Mouse (Mus musculus) midbrain, embryonic 14.5 days (tissue): Measurements from ENCODE around the gene Zfp831. TPM values are rescaled to one million over a fixed set of nuclear protein-coding genes. Genes with fewer than 3 reads are reported as not detected.

ENCODE experiments used
- ATAC-seq: fragments of 200-750 bp; cut with Nextera tagmentation; 2 replicates; pipeline ENCODE4 v1.8.0; 2017; ENCODE audit warnings: moderate number of reproducible peaks, moderate library complexity; ENCODE audit not compliant: low FRiP score, low TSS enrichment
- DNase-seq: peaks from one replicate; pipeline ENCODE4 v3.0.0-alpha.2; 2015
- H3K27ac ChIP-seq: fragments of 300-500 bp; sonication (generic); replicated peaks from 2 replicates; pipeline ENCODE4 v1.5.1; 2014; ENCODE audit warnings: mild to moderate bottlenecking, low read depth, low read length, moderate library complexity
- H3K27me3 ChIP-seq: fragments of 300-500 bp; sonication (generic); 2 replicates; pipeline ENCODE4 v1.6.1; 2014; ENCODE audit warnings: low read length, control low read depth, mixed read lengths; ENCODE audit not compliant: control insufficient read depth, insufficient read depth
- H3K36me3 ChIP-seq: fragments of 300-500 bp; sonication (generic); 2 replicates; pipeline ENCODE4 v1.6.1; 2014; ENCODE audit warnings: low read length, control low read depth; ENCODE audit not compliant: control insufficient read depth, insufficient read depth
- H3K4me1 ChIP-seq: fragments of 300-500 bp; sonication (generic); 2 replicates; pipeline ENCODE4 v1.6.1; 2014; ENCODE audit warnings: mild to moderate bottlenecking, antibody characterized with exemption, low read length, control low read depth; ENCODE audit not compliant: control insufficient read depth, insufficient read depth
- H3K4me2 ChIP-seq: fragments of 300-500 bp; sonication (generic); 2 replicates; pipeline ENCODE4 v1.6.1; 2014; ENCODE audit warnings: mild to moderate bottlenecking, low read length, moderate library complexity
- H3K4me3 ChIP-seq: fragments of 300-500 bp; sonication (generic); replicated peaks from 2 replicates; pipeline ENCODE4 v1.5.1; 2014; ENCODE audit warnings: low read depth, low read length
- H3K9ac ChIP-seq: fragments of 300-500 bp; sonication (generic); replicated peaks from 2 replicates; pipeline ENCODE4 v1.6.1; 2014; ENCODE audit warnings: mild to moderate bottlenecking, low read length, moderate library complexity
- H3K9me3 ChIP-seq: fragments of 300-500 bp; sonication (generic); 2 replicates; pipeline ENCODE4 v1.6.1; 2016; ENCODE audit warnings: low read length, control low read depth, mixed read lengths; ENCODE audit not compliant: control insufficient read depth
- WGBS: fragments of 180-500 bp; shearing (Covaris S2); extraction: QIAGEN DNeasy Blood & Tissue Kit; methylation state at CpG from one replicate; pipeline ENCODE4 v1.1.7; 2014; 5-methylcytosine and 5-hydroxymethylcytosine counted together
- polyA plus RNA-seq: library from polyadenylated mRNA; unstranded; fragments of >200 nt; fragmentation: Nextera tagmentation; extraction: Ambion mirVana; gene quantifications from 2 replicates; pipeline ENCODE4 v1.2.1, GENCODE M21; 2014

The Zfp831 gene
- polyA plus RNA-seq, 1 experiment from 2014 or later = not detected

DNA sequence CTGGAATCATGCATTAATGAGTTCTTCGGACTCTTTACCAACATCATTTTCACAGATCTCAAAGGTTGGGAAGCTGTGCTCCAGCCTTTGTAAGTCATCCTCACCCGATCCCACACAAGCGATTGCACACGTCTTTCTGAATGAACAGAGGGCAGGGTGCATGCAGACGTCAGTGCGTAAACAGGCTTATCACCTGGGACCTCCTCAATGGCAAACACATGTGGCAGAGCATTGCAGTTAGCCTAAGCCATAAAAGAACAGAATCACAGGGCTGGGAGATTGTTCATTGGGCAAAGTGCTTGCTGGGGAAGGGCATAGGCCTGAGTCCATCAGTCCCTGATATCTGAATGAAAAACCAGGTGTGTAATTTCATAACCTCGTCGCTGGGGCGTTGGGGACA is 17.0 kb downstream of the Zfp831 start:
- ATAC-seq (no peak), DNase-seq (no peak)
- Histone ChIP-seq H3K27me3 (no peaks in the 10 kb centered on the region), H3K4me1 (no peaks in the 10 kb centered on the region), H3K9ac (no peak overlapping the region), H3K9me3 (no peaks in the 10 kb centered on the region), H3K4me2 (no peak overlapping the region), H3K4me3 (no peak overlapping the region), H3K27ac (no peak overlapping the region), H3K36me3 (no peaks in the 10 kb centered on the region)
- WGBS = 91% methylated on average over 9 of the region's 9 CpGs

DNA sequence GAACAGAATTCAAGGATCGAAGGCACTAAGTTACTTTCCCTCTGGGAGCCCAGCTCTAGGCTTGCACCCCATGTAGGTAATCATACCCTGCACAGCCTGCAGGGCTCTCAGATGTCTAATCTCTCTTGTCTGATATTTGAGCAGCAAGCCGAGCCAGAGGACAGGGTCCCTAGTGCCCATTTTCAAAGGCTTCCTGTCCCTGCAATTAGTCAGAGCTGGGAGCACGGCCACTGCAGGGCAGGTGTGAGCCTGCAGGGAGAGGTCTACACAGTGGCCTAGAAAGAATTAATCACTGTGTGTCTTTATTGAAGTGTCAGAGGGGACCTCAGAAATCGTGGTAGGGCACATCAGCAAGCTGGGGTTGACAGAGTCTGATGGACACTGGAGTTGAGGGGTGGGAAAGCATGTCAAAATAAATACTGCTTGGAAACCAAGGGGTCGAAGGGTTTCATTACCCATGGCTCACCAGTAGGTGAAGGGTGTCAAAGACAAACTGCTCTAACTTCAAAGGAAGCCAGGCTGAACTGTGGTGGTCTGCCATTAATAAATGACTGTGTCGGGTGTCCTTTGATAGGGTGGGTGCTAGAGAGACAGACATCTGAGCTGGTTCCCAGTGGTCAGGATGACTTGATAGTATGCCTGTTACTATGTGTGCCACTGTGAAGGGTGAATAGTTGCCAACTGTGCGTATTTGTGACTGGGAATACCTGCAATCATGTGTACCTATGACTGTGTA is 18.3 kb downstream of the Zfp831 start:
- no peak for ATAC-seq

DNA sequence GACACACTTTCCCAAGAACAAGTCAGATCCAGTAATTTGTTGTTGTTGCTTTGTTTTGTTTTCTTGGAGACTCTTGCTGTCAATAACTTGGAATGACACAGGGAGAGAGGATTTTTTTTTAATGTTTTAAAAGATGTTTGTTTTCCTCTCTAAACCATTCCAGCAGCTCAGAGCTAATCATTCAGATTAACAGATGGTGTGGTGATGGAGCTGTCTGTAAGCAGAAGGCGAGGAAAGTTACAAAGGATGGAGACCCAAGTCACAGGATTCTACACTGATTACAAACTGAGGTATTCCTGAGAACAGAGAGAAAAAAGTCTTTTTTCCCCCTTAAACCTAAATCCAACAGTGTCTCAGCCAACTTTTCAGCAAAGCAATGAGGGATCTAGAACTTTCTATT is 19.3 kb downstream of the Zfp831 start:
- Histone ChIP-seq H3K4me2 (no peak overlapping the region), H3K9ac (no peak overlapping the region), H3K36me3 (no peaks in the 10 kb centered on the region), H3K27ac (no peak overlapping the region), H3K27me3 (no peaks in the 10 kb centered on the region), H3K9me3 (no peaks in the 10 kb centered on the region), H3K4me1 (no peaks in the 10 kb centered on the region), H3K4me3 (no peak overlapping the region)
- no peak for ATAC-seq
- 75% methylated on average over 1 of the region's 1 CpGs for WGBS
- no peak for DNase-seq

More for the DNA sequence above, 18.3 kb downstream of the Zfp831 start:
- H3K27me3 ChIP-seq = no peaks in the 10 kb centered on the region
- H3K9ac ChIP-seq = no peak overlapping the region
- no peak overlapping the region for H3K4me3 ChIP-seq
- H3K27ac ChIP-seq = no peak overlapping the region
- no peaks in the 10 kb centered on the region for H3K9me3 ChIP-seq
- WGBS = 60% methylated on average over 7 of the region's 7 CpGs
- DNase-seq = no peak
- no peaks in the 10 kb centered on the region for H3K4me1 ChIP-seq
- no peak overlapping the region for H3K4me2 ChIP-seq
- no peaks in the 10 kb centered on the region for H3K36me3 ChIP-seq

DNA sequence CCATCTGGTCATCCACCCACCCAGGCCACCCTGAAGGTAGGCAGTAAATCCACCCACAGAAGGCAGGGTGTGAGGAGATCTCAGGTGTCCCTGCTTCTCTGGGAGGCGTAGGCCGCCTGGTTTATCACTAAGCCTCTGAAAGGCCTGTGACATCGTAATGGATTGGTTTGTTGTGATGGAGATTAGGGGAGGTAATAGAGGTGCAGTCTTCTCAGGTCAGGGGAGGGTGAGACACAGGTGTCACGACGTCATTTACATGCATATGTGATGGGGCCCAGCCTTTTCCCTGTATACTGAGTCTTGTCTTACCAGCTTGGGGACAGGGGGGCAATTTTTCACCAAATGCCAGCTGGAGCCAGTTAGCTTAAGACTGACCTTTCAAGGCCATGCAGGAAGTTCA is 22.1 kb downstream of the Zfp831 start:
- DNase-seq (no peak), ATAC-seq (no peak)
- no peaks in the 10 kb centered on the region for H3K4me1 ChIP-seq
- no peak overlapping the region for H3K4me2 ChIP-seq
- no peaks in the 10 kb centered on the region for H3K36me3 ChIP-seq
- 62% methylated on average over 5 of the region's 5 CpGs for WGBS
- no peak overlapping the region for H3K9ac ChIP-seq
- no peaks in the 10 kb centered on the region for H3K9me3 ChIP-seq
- H3K27me3 ChIP-seq = no peaks in the 10 kb centered on the region
- H3K4me3 ChIP-seq = no peak overlapping the region
- no peak overlapping the region for H3K27ac ChIP-seq

DNA sequence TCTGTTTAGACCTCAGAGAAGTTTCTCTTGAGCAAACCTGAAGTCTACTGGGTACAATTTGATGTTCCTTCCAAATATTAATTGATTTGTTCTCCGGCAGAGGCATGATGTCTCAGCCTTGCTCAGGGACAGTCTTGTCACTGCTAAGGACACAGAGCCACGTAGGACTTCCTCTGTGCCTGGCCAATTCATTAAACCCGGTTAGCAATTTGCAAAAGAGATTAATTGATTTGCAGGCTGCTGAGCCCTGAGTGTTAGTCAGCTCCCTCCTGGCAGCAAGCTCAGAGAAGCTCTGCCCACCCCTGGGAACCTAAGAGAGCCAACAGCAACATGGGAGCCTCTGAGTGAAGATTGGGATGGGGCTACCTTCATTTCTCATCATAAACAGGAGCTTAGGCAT is 25.5 kb downstream of the Zfp831 start:
- H3K4me2 ChIP-seq = no peak overlapping the region
- no peak overlapping the region for H3K9ac ChIP-seq
- H3K36me3 ChIP-seq = no peaks in the 10 kb centered on the region
- no peak overlapping the region for H3K4me3 ChIP-seq
- H3K4me1 ChIP-seq = peaks cover 16% of the 10 kb centered on the region; the same call in 1 of the 2 replicates
- no peak for ATAC-seq
- no peak for DNase-seq
- no peaks in the 10 kb centered on the region for H3K9me3 ChIP-seq
- H3K27me3 ChIP-seq = peaks cover 6% of the 10 kb centered on the region; the same call in 1 of the 2 replicates
- H3K27ac ChIP-seq = no peak overlapping the region
- WGBS = 57% methylated on average over 3 of the region's 3 CpGs

GRCm38 (mm10) chr2:174672506-174673190 is 29.3 kb downstream of the Zfp831 start:
- H3K4me3 ChIP-seq = no peak overlapping the region
- H3K4me1 ChIP-seq = peaks cover 16% of the 10 kb centered on the region; the same call in 1 of the 2 replicates
- no peak overlapping the region for H3K9ac ChIP-seq
- no peak overlapping the region for H3K27ac ChIP-seq
- H3K4me2 ChIP-seq = peak overlapping the region; percentile 96
- 30% methylated on average over 11 of the region's 11 CpGs for WGBS
- no peaks in the 10 kb centered on the region for H3K9me3 ChIP-seq
- peaks cover 6% of the 10 kb centered on the region; the same call in 1 of the 2 replicates for H3K27me3 ChIP-seq
- ATAC-seq = no peak; the same call in 1 of the 2 replicates
- H3K36me3 ChIP-seq = no peaks in the 10 kb centered on the region
- no peak for DNase-seq

- Histone ChIP-seq H3K4me1 (peaks cover 16% of the 10 kb centered on the region; the same call in 1 of the 2 replicates), H3K36me3 (no peaks in the 10 kb centered on the region), H3K4me2 (peak overlapping the region; percentile 96), H3K27me3 (peaks cover 6% of the 10 kb centered on the region; the same call in 1 of the 2 replicates), H3K9me3 (no peaks in the 10 kb centered on the region), H3K9ac (peak overlapping the region; percentile 51; the same call in 1 of the 2 replicates), H3K27ac (peak overlapping the region; percentile 42), H3K4me3 (peak overlapping the region; percentile 36)
- WGBS = under 1% methylated on average over 25 of the region's 25 CpGs
- DNase-seq (peak; percentile 97), ATAC-seq (peak; percentile 81)
Measured at GRCm38 (mm10) chr2:174673592-174674286, 30.4 kb downstream of the Zfp831 start.

- Histone ChIP-seq H3K27me3 (peaks cover 6% of the 10 kb centered on the region; the same call in 1 of the 2 replicates), H3K4me3 (peak overlapping the region; percentile 36), H3K4me2 (peak overlapping the region; percentile 96), H3K4me1 (peaks cover 16% of the 10 kb centered on the region; the same call in 1 of the 2 replicates), H3K9me3 (no peaks in the 10 kb centered on the region), H3K36me3 (no peaks in the 10 kb centered on the region), H3K9ac (peak overlapping the region; percentile 51; the same call in 1 of the 2 replicates), H3K27ac (peak overlapping the region; percentile 32; the same call in 1 of the 2 replicates)
- under 1% methylated on average over 16 of the region's 16 CpGs for WGBS
- DNase-seq (peak; percentile 65), ATAC-seq (peak; percentile 66)
Measured at GRCm38 (mm10) chr2:174674287-174675045, 31.1 kb downstream of the Zfp831 start.
